Mouse (Mus musculus) hindbrain, embryonic 11.5 days (tissue): ENCODE data around the gene Ryr1. TPM values are rescaled to one million over a fixed set of nuclear protein-coding genes. Genes with fewer than 3 reads are reported as not detected.
"Not testable (repeated sequence)": the region's sequence is repeated elsewhere in the genome, so short reads cannot be mapped to it uniquely, and the experiment has no call there.

Experiments
- ATAC-seq: fragments of 200-750 bp; cut with Nextera tagmentation; 2 replicates; pipeline ENCODE4 v1.8.0; 2017; ENCODE audit warnings: mild to moderate bottlenecking, moderate TSS enrichment, moderate library complexity; ENCODE audit not compliant: low FRiP score
- DNase-seq: peaks from one replicate; pipeline ENCODE4 v3.0.0-alpha.2; 2015; ENCODE audit warnings: low spot score
- H3K27ac ChIP-seq: fragments of 300-500 bp; sonication (generic); 2 replicates; pipeline ENCODE4 v1.5.1; 2014; ENCODE audit warnings: mild to moderate bottlenecking, low read depth, low read length
- H3K27me3 ChIP-seq: fragments of 300-500 bp; sonication (generic); 2 replicates; pipeline ENCODE4 v1.6.1; 2014; ENCODE audit warnings: mild to moderate bottlenecking, low read length, moderate library complexity, mixed read lengths; ENCODE audit not compliant: control insufficient read depth, insufficient read depth
- H3K36me3 ChIP-seq: fragments of 300-500 bp; sonication (generic); 2 replicates; pipeline ENCODE4 v1.6.1; 2014; ENCODE audit warnings: mild to moderate bottlenecking, low read length, moderate library complexity, mixed read lengths; ENCODE audit not compliant: control insufficient read depth, insufficient read depth
- H3K4me1 ChIP-seq: fragments of 300-500 bp; sonication (generic); replicated peaks from 2 replicates; pipeline ENCODE4 v1.6.1; 2014; ENCODE audit warnings: low read length, mixed read lengths; ENCODE audit not compliant: control insufficient read depth, insufficient read depth
- H3K4me2 ChIP-seq: fragments of 300-500 bp; sonication (generic); replicated peaks from 2 replicates; pipeline ENCODE4 v1.6.1; 2014; ENCODE audit warnings: mild to moderate bottlenecking, low read depth, low read length
- H3K4me3 ChIP-seq: fragments of 300-500 bp; sonication (generic); 2 replicates; pipeline ENCODE4 v1.5.1; 2014; ENCODE audit warnings: low read depth, low read length
- H3K9ac ChIP-seq: fragments of 300-500 bp; sonication (generic); 2 replicates; pipeline ENCODE4 v1.6.1; 2014; ENCODE audit warnings: low read depth, low read length
- H3K9me3 ChIP-seq: fragments of 300-500 bp; sonication (generic); 2 replicates; pipeline ENCODE4 v1.6.1; 2016; ENCODE audit warnings: low read length; ENCODE audit not compliant: control insufficient read depth
- WGBS: fragments of 180-500 bp; shearing (Covaris S2); extraction: QIAGEN DNeasy Blood & Tissue Kit; methylation state at CpG from one replicate; pipeline ENCODE4 v1.1.7; 2014; 5-methylcytosine and 5-hydroxymethylcytosine counted together
- polyA plus RNA-seq: library from polyadenylated mRNA; unstranded; fragments of >200 nt; fragmentation: Nextera tagmentation; extraction: Ambion mirVana; gene quantifications from 2 replicates; pipeline ENCODE4 v1.2.1, GENCODE M21; 2014

Ryr1 gene
- polyA plus RNA-seq, 1 experiment from 2014 or later: 1.1 TPM

GRCm38 (mm10) chr7:28972542-28972985 lies 152.4 kb downstream of the Ryr1 start:
- H3K27me3 ChIP-seq: no peaks in the 10 kb centered on the region
- H3K4me1 ChIP-seq: no peaks in the 10 kb centered on the region
- ATAC-seq: no peak; the same call in 1 of the 2 replicates
- no peak overlapping the region for H3K4me2 ChIP-seq
- H3K9ac ChIP-seq: no peak overlapping the region
- H3K27ac ChIP-seq: no peak overlapping the region
- no peaks in the 10 kb centered on the region for H3K9me3 ChIP-seq
- 71% methylated on average over 8 of the region's 8 CpGs for WGBS
- peaks cover 19% of the 10 kb centered on the region for H3K36me3 ChIP-seq
- peak; percentile 87 for DNase-seq
- H3K4me3 ChIP-seq: no peak overlapping the region

GRCm38 (mm10) chr7:28971770-28972269 lies 153.2 kb downstream of the Ryr1 start:
- Histone ChIP-seq H3K27ac (no peak overlapping the region), H3K27me3 (no peaks in the 10 kb centered on the region), H3K36me3 (peaks cover 14% of the 10 kb centered on the region), H3K9me3 (no peaks in the 10 kb centered on the region), H3K4me2 (no peak overlapping the region), H3K9ac (no peak overlapping the region), H3K4me3 (no peak overlapping the region), H3K4me1 (no peaks in the 10 kb centered on the region)
- 89% methylated on average over 6 of the region's 6 CpGs for WGBS
- no peak for DNase-seq
- ATAC-seq: no peak

- Histone ChIP-seq H3K27me3 (no peaks in the 10 kb centered on the region), H3K9me3 (no peaks in the 10 kb centered on the region), H3K4me2 (no peak overlapping the region), H3K27ac (no peak overlapping the region), H3K4me1 (no peaks in the 10 kb centered on the region), H3K36me3 (peaks cover 10% of the 10 kb centered on the region; the same call in 1 of the 2 replicates), H3K4me3 (no peak overlapping the region), H3K9ac (no peak overlapping the region)
- WGBS: 87% methylated on average over 7 of the region's 7 CpGs
- ATAC-seq: no peak
- no peak for DNase-seq
These were observed 153.9 kb downstream of the Ryr1 start for GRCm38 (mm10) chr7:28971029-28971428.

- no peaks in the 10 kb centered on the region for H3K4me1 ChIP-seq
- H3K27ac ChIP-seq: no peak overlapping the region
- no peak overlapping the region for H3K4me3 ChIP-seq
- no peak for ATAC-seq
- peaks cover 9% of the 10 kb centered on the region; the same call in 1 of the 2 replicates for H3K36me3 ChIP-seq
- no peak for DNase-seq
- H3K27me3 ChIP-seq: no peaks in the 10 kb centered on the region
- no peak overlapping the region for H3K9ac ChIP-seq
- 75% methylated on average over 12 of the region's 12 CpGs for WGBS
- H3K4me2 ChIP-seq: no peak overlapping the region
- no peaks in the 10 kb centered on the region for H3K9me3 ChIP-seq
These were observed 155.1 kb downstream of the Ryr1 start for GRCm38 (mm10) chr7:28969672-28970394.

- no peak overlapping the region for H3K4me3 ChIP-seq
- no peak overlapping the region for H3K27ac ChIP-seq
- no peak for ATAC-seq
- DNase-seq: no peak
- no peaks in the 10 kb centered on the region for H3K27me3 ChIP-seq
- H3K4me1 ChIP-seq: no peaks in the 10 kb centered on the region
- H3K9me3 ChIP-seq: no peaks in the 10 kb centered on the region
- H3K4me2 ChIP-seq: no peak overlapping the region
- H3K9ac ChIP-seq: no peak overlapping the region
- WGBS: 93% methylated on average over 1 of the region's 1 CpGs
- peaks cover 6% of the 10 kb centered on the region; the same call in 1 of the 2 replicates for H3K36me3 ChIP-seq
These were observed 155.7 kb downstream of the Ryr1 start for GRCm38 (mm10) chr7:28969271-28969670.

- DNase-seq, H3K27me3 ChIP-seq, H3K9ac ChIP-seq, H3K36me3 ChIP-seq, H3K27ac ChIP-seq, H3K4me2 ChIP-seq, ATAC-seq, H3K4me1 ChIP-seq, H3K4me3 ChIP-seq, H3K9me3 ChIP-seq: not testable (repeated sequence)
- WGBS: 93% methylated on average over 8 of the region's 8 CpGs
These were observed 156.9 kb downstream of the Ryr1 start for GRCm38 (mm10) chr7:28968120-28968519.

- WGBS: 73% methylated on average over 4 of the region's 4 CpGs
- DNase-seq (no peak), ATAC-seq (no peak)
- no peaks in the 10 kb centered on the region for H3K27me3 ChIP-seq
- no peaks in the 10 kb centered on the region for H3K9me3 ChIP-seq
- no peak overlapping the region for H3K4me3 ChIP-seq
- H3K27ac ChIP-seq: no peak overlapping the region
- no peaks in the 10 kb centered on the region for H3K4me1 ChIP-seq
- H3K9ac ChIP-seq: no peak overlapping the region
- no peak overlapping the region for H3K4me2 ChIP-seq
- no peaks in the 10 kb centered on the region for H3K36me3 ChIP-seq
These were observed 158.1 kb downstream of the Ryr1 start for GRCm38 (mm10) chr7:28966751-28967505.

GRCm38 (mm10) chr7:28966181-28966580 lies 158.8 kb downstream of the Ryr1 start:
- DNase-seq: no peak
- Histone ChIP-seq H3K4me3 (no peak overlapping the region), H3K9ac (no peak overlapping the region), H3K9me3 (no peaks in the 10 kb centered on the region), H3K27ac (no peak overlapping the region), H3K36me3 (no peaks in the 10 kb centered on the region), H3K4me1 (no peaks in the 10 kb centered on the region), H3K4me2 (no peak overlapping the region), H3K27me3 (no peaks in the 10 kb centered on the region)
- ATAC-seq: no peak
- 83% methylated on average over 4 of the region's 5 CpGs for WGBS
